ENCODE assay signal across 26 mouse cellular contexts in genomic region chr3:54617298-54617697, GRCm38 (mm10).
"Had no signal": no experiment of that assay in that cellular context is flagged by ENCODE, and none has a peak within 500 bp of the region (broad histone marks: within the 10 kb centered on the region; RNA-seq: fewer than 3 reads in every experiment).

No protein-coding gene starts in this region.

- ATAC-seq: forebrain, embryonic 13.5 days; forebrain, embryonic 14.5 days; forebrain, embryonic 15.5 days; forebrain, embryonic 16.5 days; forebrain, postnatal 0 days had no signal

- DNase-seq: cerebellum, adult 9-10 months; cerebellum, adult 9-11 months; cerebellum, postnatal 10 days; cerebellum, postnatal 14 days; cerebellum, postnatal 25 days; cerebellum, postnatal 36 days; embryo, embryonic 11 days; forebrain, postnatal 0 days; gastrocnemius, adult 2 months; gastrocnemius, postnatal 10 days; gastrocnemius, postnatal 14 days; gastrocnemius, postnatal 25 days; gastrocnemius, postnatal 36 days; heart, adult 18-20 months; heart, adult 2 months had no signal

- H3K4me1 ChIP-seq: embryonic facial prominence, embryonic 10.5 days; embryonic facial prominence, embryonic 12.5 days; embryonic facial prominence, embryonic 15.5 days; forebrain, embryonic 10.5 days; forebrain, embryonic 12.5 days; forebrain, embryonic 13.5 days; forebrain, embryonic 15.5 days had no signal

- H3K36me3 ChIP-seq: embryonic facial prominence, embryonic 10.5 days; embryonic facial prominence, embryonic 12.5 days; embryonic facial prominence, embryonic 13.5 days; embryonic facial prominence, embryonic 15.5 days; forebrain, embryonic 10.5 days; forebrain, embryonic 12.5 days; forebrain, embryonic 15.5 days had no signal

- H3K27me3 ChIP-seq: embryonic facial prominence, embryonic 12.5 days; embryonic facial prominence, embryonic 13.5 days; embryonic facial prominence, embryonic 15.5 days; forebrain, embryonic 12.5 days; forebrain, embryonic 13.5 days; forebrain, embryonic 15.5 days had no signal

- H3K9ac ChIP-seq: embryonic facial prominence, embryonic 12.5 days; embryonic facial prominence, embryonic 13.5 days; embryonic facial prominence, embryonic 15.5 days; forebrain, embryonic 12.5 days; forebrain, embryonic 13.5 days; forebrain, embryonic 15.5 days; forebrain, postnatal 0 days had no signal

- H3K4me2 ChIP-seq: embryonic facial prominence, embryonic 12.5 days; embryonic facial prominence, embryonic 13.5 days; embryonic facial prominence, embryonic 15.5 days; forebrain, embryonic 12.5 days; forebrain, embryonic 13.5 days; forebrain, embryonic 15.5 days had no signal

- H3K4me3 ChIP-seq: embryonic facial prominence, embryonic 10.5 days; embryonic facial prominence, embryonic 12.5 days; embryonic facial prominence, embryonic 13.5 days; embryonic facial prominence, embryonic 15.5 days; erythroblast, embryonic 14.5 days; forebrain, embryonic 10.5 days; forebrain, embryonic 12.5 days; forebrain, embryonic 13.5 days; forebrain, embryonic 15.5 days; gastrocnemius, adult 2 months; heart, adult 2 months had no signal

- H3K27ac ChIP-seq: embryonic facial prominence, embryonic 10.5 days; embryonic facial prominence, embryonic 12.5 days; embryonic facial prominence, embryonic 13.5 days; embryonic facial prominence, embryonic 15.5 days; forebrain, embryonic 10.5 days; forebrain, embryonic 12.5 days; forebrain, embryonic 13.5 days; forebrain, embryonic 15.5 days; gastrocnemius, adult 2 months; heart, adult 2 months had no signal

- H3K9me3 ChIP-seq: embryonic facial prominence, embryonic 15.5 days; forebrain, embryonic 13.5 days; forebrain, embryonic 15.5 days had no signal
